Mouse (Mus musculus) ES-E14 (cell line): Measurements from ENCODE around the gene Pycard. TPM values are rescaled to one million over a fixed set of nuclear protein-coding genes. Genes with fewer than 3 reads are reported as not detected.

ENCODE experiments used
- DNase-seq: peaks from one replicate; pipeline ENCODE4 v3.0.0-alpha.2; 2013; ENCODE audit warnings: low read depth, low spot score
- H3K27ac ChIP-seq: 2 replicates; pipeline ENCODE4 v1.5.1; 2012; ENCODE audit warnings: low read depth, mild to moderate bottlenecking, low read length, moderate library complexity, mixed read lengths; ENCODE audit not compliant: poor library complexity, insufficient read depth, severe bottlenecking
- H3K36me3 ChIP-seq: 2 replicates; pipeline ENCODE4 v1.6.1; 2012; ENCODE audit warnings: mild to moderate bottlenecking, low read length, moderate library complexity, mixed read lengths; ENCODE audit not compliant: control insufficient read depth, poor library complexity, insufficient read depth, severe bottlenecking
- H3K4me1 ChIP-seq, 2 experiments: fragments of 150-350 bp in 1 of 2; sonication (generic) in 1 of 2; 2 replicates each; pipeline ENCODE4 v1.6.1; 2012; ENCODE audit warnings: low read length in 2 of 2, mild to moderate bottlenecking in 1 of 2, mixed read lengths in 1 of 2; ENCODE audit not compliant: control insufficient read depth in 2 of 2, insufficient read depth in 2 of 2, poor library complexity in 1 of 2
- H3K4me3 ChIP-seq, 2 experiments: fragments of 150-350 bp in 1 of 2; sonication (generic) in 1 of 2; 2 replicates each; pipeline ENCODE4 v1.5.1; 2012; ENCODE audit warnings: low read length in 2 of 2, low read depth in 1 of 2, mild to moderate bottlenecking in 1 of 2, mixed read lengths in 1 of 2; ENCODE audit not compliant: insufficient read depth in 1 of 2, poor library complexity in 1 of 2, severe bottlenecking in 1 of 2
- H3K9ac ChIP-seq: 2 replicates; pipeline ENCODE4 v1.6.1; 2012; ENCODE audit warnings: low read depth, mild to moderate bottlenecking, low read length, mixed read lengths; ENCODE audit not compliant: poor library complexity, insufficient read depth, severe bottlenecking
- H3K9me3 ChIP-seq: fragments of 150-350 bp; sonication (generic); 2 replicates; pipeline ENCODE4 v1.6.1; 2012; ENCODE audit warnings: low read depth, mild to moderate bottlenecking, low read length; ENCODE audit not compliant: control insufficient read depth, insufficient read depth
- CHD2 ChIP-seq: IDR thresholded peaks from 2 replicates; pipeline ENCODE4 v1.6.1; 2014; ENCODE audit warnings: mild to moderate bottlenecking, low read depth, low read length, inconsistent platforms
- HCFC1 ChIP-seq: IDR thresholded peaks from 2 replicates; pipeline ENCODE4 v1.6.1; 2012; ENCODE audit warnings: low read length, inconsistent platforms, borderline replicate concordance; ENCODE audit not compliant: insufficient read depth
- MAFK ChIP-seq: IDR thresholded peaks from 2 replicates; pipeline ENCODE4 v1.6.1; 2014; ENCODE audit warnings: mild to moderate bottlenecking, low read depth, low read length, inconsistent platforms; ENCODE audit not compliant: insufficient read depth
- ZC3H11A ChIP-seq: IDR thresholded peaks from 2 replicates; pipeline ENCODE4 v1.6.1; 2012; ENCODE audit warnings: low read depth, mild to moderate bottlenecking, inconsistent platforms, low read length, borderline replicate concordance
- ZNF384 ChIP-seq: IDR thresholded peaks from 2 replicates; pipeline ENCODE4 v1.6.1; 2012; ENCODE audit warnings: low read depth, low read length, inconsistent platforms
- in situ Hi-C, 2 experiments: fragments of 600-800 bp; cut with MboI; formaldehyde crosslinking; loops; one replicate each; pipeline ENCODE4 v1.15.1; 2025; ENCODE audit warnings: low sequenced_read_pairs in 2 of 2, inconsistent platforms in 1 of 2; ENCODE audit not compliant: unreplicated experiment in 2 of 2
- total RNA-seq: library from RNA; depleted of rRNA; stranded (reverse); fragments of 300-350 nt; gene quantifications from 2 replicates; pipeline ENCODE4 v1.2.3, GENCODE M21; 2012

Pycard gene
- total RNA-seq, 1 experiment: 38.7 TPM

GRCm38 (mm10) chr7:128032290-128032988 lies 38.8 kb upstream of the Pycard start:
- in situ Hi-C loops: no loop called here

GRCm38 (mm10) chr7:128031403-128031976 lies 37.8 kb upstream of the Pycard start:
- Histone ChIP-seq H3K9me3 (no peaks in the 10 kb centered on the region), H3K4me1 (no peaks in the 10 kb centered on the region), H3K9ac (no peak overlapping the region), H3K27ac (no peak overlapping the region), H3K36me3 (no peaks in the 10 kb centered on the region), H3K4me3 (no peak overlapping the region)
- peak; percentile 68 for DNase-seq
- in situ Hi-C loops: no loop called here
- TF ChIP-seq HCFC1 (peak; percentile 93), MAFK (no peak), CHD2 (peak; percentile 58; the same call in 1 of the 2 replicates), ZC3H11A (no peak), ZNF384 (peak; percentile 91)

More at GRCm38 (mm10) chr7:128032290-128032988, 38.8 kb upstream of the Pycard start:
- H3K9ac ChIP-seq: no peak overlapping the region
- H3K27ac ChIP-seq: no peak overlapping the region
- H3K4me1 ChIP-seq: no peaks in the 10 kb centered on the region
- H3K36me3 ChIP-seq: no peaks in the 10 kb centered on the region
- no peaks in the 10 kb centered on the region for H3K9me3 ChIP-seq
- TF ChIP-seq HCFC1 (no peak), ZC3H11A (no peak), CHD2 (no peak), MAFK (no peak), ZNF384 (no peak)
- DNase-seq: no peak
- H3K4me3 ChIP-seq: no peak overlapping the region

GRCm38 (mm10) chr7:128025381-128025780 lies 31.7 kb upstream of the Pycard start:
- Histone ChIP-seq H3K4me1 (no peaks in the 10 kb centered on the region), H3K4me3 (no peak overlapping the region), H3K9me3 (no peaks in the 10 kb centered on the region), H3K27ac (no peak overlapping the region), H3K9ac (no peak overlapping the region), H3K36me3 (no peaks in the 10 kb centered on the region)
- TF ChIP-seq ZC3H11A: no peak
- TF ChIP-seq CHD2: no peak
- no peak for TF ChIP-seq ZNF384
- TF ChIP-seq MAFK: no peak
- TF ChIP-seq HCFC1: no peak
- no peak for DNase-seq
- in situ Hi-C loops: no loop called here

DNA sequence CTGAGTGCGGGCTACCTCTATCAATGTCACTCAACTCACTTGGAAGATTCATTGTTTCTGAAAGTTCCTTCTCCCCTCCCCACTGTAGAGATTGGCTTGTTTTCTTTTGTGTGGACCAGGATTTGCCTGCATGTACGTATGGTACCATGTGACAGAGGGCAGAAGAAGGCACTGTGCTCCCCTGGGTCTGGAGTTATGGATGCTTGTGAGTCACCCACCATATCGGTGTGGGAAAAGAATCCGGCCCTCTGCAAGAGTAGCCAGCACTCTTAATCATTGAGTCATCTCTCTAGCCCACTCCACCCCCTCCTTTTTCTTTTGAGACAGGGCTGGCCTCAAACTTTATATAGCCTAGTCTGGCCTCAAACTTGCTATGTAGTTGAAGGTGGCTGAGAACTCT lies 31.3 kb upstream of the Pycard start:
- Histone ChIP-seq H3K9me3 (no peaks in the 10 kb centered on the region), H3K4me1 (no peaks in the 10 kb centered on the region), H3K9ac (no peak overlapping the region), H3K36me3 (no peaks in the 10 kb centered on the region), H3K4me3 (no peak overlapping the region), H3K27ac (no peak overlapping the region)
- TF ChIP-seq ZNF384 (no peak), HCFC1 (no peak), CHD2 (no peak), MAFK (no peak), ZC3H11A (no peak)
- DNase-seq: no peak
- in situ Hi-C loops: loop anchor here in 1 of 2 experiments (25.0 kb wide), 1 partner anchor 187 kb away; the partner anchor contains the start of gene Cox6a2
